Mouse (Mus musculus) frontal cortex, postnatal 36 days (tissue): ENCODE data around the gene Coa3.

ENCODE experiments used
- DNase-seq, 2 experiments: peaks; one replicate each; pipeline ENCODE4 v3.0.0; 2022; ENCODE audit warnings: low spot score in 2 of 2

Coa3 gene

DNA sequence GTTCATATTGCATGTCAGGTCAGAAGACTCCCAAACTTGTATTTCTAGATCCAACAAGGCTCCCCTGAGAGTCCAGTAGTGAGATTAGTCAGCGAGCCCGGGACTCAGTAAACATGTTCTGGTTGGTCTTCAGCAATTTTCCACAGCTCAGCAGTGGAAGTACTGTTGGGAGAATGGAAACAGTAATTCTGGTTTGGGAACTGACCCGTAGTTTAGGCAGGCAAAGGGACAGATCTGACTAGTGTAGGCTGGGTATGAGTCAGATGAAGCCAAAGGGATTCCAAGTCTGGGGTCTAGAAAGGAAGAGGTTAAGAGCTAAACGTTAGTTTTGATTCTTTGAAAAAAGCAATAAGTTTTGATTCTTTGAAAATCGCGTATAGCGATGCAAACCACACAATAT lies 26.0 kb downstream of the Coa3 start:
- DNase-seq, result no peak

DNA sequence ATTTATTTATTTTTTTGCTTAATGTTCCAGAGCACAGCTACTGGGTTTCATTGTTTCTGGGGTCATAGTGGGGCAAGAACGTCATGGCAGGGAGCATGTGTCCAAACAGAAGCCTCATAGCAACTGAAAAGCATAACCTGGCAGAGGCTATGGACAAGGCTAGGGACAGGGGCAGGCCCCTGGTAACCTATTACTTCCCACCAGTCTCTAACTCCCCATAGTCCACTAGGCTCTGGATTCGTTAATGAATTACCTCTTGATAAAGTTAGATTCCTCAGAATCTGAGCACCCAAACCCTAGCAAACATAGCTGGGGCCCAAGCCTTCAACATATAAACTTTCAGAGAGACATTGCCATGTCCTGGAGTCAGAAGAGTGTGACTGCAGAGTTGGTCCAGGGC lies 27.9 kb downstream of the Coa3 start:
- DNase-seq, result no peak

DNA sequence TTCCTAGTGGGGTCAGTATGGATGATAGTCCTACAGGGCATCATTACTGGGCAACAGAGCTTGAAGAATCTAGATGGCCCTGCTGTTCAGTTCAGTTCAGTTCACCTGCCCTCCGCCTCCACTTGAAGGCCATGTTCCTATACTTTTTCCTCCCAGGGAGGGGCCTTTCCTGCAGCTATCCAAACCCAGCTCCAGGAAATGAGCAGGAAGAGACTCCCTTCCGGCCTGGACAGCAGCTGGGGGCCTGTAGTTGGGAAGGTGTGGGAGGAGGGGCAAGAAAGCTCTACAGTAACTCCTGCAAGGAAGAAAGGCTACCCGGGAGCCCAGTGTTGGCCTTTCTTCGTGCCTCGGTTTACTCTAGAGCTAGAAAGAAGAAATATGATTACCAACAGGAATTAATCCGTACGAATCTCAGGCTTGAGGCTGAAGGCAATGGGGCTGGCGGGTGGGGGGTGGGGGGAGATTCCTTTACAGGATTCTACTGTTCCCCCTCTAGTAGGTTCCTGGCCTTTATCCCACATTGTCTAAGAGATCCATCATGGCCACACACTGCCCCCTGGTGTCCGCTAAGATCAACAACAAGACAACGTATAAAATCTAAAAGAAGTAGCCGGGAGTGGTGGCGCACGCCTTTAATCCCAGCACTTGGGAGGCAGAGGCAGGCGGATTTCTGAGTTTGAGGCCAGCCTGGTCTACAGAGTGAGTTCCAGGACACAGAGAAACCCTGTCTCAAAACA lies 30.5 kb downstream of the Coa3 start:
- peak; percentile 52 to 63 for DNase-seq

- no peak for DNase-seq
These were observed 31.3 kb downstream of the Coa3 start for GRCm38 (mm10) chr11:101247521-101248030.

DNA sequence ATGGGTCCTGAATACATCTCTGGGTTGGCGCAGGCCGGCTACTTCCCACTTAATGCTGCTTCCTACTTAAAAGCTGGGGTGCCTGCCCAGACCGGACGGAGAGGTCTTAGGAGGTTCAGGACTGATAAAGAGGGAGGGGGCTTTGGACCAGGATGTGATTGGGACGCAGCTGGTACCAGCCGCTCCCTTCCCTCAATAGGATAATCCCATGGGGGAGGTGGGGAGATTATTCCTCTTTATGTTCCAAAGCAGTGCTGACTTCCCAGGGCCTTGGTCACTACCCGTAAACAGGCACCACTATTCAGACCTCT lies 32.3 kb downstream of the Coa3 start:
- no peak for DNase-seq

- peak in 1 of 2 experiments; percentile 40 for DNase-seq
These were observed 32.8 kb downstream of the Coa3 start, which contains the start of gene Ramp2 for GRCm38 (mm10) chr11:101245855-101246701. TSS of gene Ramp2 (plus strand) at chr11:101246028.

DNA sequence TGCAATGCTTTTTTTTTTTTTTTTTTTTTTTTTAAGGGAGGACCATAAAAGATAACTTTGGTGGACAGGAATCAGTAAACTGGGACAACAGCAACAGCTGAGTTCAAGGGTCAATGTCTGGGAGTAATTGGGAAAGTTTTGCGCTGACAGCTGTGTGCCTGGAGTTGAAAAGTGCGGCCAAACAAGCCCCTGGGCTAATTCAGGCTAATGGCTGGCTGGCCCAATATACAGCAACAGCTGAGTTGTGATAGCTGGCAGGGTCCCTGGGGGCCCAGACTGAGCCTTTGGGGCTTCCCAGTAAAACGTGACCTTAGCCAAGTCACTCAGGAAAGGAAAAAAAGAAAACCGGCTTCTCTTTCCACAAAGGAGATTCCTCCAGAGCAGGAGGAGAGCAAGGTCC lies 33.8 kb downstream of the Coa3 start:
- no peak for DNase-seq

DNA sequence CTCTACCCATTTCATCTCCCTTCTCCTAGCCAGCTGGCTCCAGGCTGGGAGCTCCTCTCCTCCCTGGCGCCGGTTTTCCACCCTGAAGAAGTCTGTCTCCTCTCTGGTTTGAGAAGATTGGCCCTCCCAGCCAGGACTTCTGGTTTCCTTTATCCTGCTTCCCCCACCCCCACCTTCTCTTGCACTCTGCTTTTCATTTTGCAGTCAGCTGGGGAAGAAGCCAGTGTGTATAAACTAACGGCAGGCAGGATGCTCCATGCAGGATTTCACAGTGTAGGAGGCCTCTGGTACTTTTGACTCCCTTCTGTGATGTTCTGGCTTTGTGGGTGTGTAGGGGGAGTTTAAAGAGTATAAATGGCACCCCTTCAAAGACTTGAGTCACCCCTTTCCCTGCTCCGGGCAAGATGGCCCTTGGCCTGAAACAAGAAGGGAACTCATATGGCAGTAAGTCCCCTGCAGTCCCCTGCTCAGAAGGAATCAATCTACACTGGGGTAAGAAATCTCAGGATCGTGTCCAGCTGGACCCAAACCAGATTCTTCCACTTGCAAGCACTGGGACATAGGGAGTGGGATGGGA lies 40.8 kb downstream of the Coa3 start:
- DNase-seq, result peak; percentile 45 to 47

- DNase-seq, result no peak
These were observed 42.1 kb downstream of the Coa3 start for GRCm38 (mm10) chr11:101236782-101237181.

DNA sequence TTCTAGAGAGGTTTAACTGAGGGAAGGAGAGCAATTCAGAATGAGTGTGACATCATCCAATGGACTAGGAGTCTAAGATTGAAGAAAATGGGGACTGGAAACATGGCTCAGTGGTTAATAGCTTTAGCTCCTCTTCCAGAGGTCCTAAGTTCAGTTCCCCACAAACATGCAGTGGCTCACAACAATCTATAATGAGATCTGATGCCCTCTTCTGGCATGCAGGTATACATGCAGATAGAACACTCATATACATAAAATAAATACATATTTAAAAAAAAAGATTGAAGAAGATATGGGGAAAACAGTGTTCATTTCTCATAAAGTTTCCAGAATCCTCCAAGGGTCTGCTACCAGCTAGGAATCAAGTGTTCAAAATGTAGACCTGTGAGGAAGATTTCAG lies 43.5 kb downstream of the Coa3 start:
- DNase-seq, result no peak

DNA sequence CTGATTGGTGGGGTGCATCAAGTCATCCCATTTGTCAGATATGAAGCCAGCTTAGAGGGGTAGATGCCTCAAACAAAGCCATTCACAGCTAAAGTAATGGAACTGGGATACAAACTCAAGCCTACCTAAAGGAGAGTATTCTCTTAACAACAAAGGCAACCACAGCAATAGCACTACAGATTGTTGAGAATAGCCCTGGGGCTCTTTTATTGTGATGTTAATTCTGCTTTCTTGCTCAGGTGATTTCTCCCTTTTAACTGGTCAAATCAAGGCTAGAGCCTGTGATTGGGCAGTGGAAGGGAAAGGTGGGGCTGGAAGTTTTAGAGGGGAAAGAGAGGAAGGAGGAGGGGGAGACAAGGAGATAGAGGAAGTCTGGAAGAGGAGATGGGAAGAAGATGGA lies 44.8 kb downstream of the Coa3 start:
- DNase-seq, result no peak

DNA sequence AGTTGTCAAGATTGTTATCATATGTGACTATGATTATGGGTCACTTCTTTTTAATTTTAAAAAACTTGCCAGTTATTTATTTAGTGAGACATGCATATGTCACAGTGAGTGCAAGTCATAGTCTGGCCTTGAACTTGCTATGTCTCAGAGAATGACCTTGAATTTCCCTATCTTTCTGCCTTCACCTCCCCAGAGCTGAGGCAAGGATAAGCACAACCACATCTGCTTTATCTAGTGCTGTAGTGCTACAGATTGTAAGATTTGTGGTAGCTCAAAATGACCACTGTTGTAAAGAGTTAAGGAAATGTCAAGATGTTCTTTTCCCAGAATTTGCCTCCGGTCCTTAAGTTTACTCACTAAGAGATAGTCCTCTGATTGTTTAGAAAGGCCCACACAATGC lies 45.7 kb downstream of the Coa3 start:
- no peak for DNase-seq

- DNase-seq, result no peak
These were observed 46.7 kb downstream of the Coa3 start for GRCm38 (mm10) chr11:101232010-101232839.

DNA sequence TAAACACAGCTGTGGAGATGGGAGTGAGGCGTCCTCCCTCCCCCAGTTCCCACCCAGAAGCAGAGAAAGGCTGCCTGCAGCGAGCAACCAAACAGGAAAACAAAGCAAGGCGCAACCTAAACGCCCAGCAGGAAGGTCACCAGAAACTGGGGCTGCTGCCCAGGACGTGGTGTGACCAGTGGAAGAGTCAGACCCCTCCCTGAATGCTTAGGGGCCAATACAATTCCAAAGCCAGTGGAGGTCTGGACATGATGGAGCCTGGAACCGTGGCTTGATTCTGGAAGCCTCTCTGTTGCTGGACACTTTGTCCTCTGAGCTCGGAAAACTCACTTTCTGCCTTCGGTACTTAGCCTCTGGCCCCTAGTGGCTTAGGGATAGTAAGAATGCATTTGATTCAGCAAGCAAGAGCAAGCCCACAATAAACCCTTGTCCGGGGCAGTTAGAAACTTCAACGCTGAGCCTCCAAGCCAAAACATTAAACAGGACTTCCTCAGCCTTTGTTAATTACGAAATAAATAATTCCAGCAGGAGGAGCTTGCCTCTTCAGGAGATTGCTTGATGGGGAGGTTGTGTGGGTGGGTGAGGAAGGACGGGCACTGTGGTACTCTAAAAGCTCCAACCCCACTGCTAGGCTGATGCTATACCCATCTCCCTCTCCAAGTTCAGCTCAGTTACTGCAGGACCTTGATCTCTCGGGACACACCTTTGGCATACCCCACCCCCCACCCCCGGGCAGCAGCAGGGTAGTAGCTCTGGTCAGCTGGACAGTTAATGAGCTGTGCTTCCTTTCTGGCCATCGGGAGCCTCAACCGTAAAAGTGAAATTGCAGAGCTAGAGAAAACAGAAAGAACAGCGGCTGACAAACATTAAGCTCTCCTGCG lies 47.7 kb downstream of the Coa3 start:
- no peak for DNase-seq

DNA sequence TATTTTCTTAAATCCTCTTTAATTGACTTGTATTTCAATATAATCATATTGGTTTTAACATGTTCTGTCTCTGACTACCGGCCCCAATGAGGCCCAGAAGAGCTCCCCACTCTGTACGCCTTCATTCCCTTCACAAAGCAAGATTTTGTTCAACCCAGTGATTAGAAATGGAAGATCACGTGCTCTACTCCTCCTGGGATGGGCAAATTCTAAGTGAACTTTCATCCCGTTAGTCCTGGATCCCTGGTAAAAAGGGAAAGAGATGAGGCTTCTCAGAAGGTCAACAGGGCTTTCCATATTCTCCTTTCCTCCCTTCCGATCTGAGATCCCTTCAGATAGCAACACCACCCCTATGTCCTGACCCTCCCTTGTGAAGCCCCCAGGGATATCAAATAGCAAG lies 48.4 kb downstream of the Coa3 start:
- no peak for DNase-seq

DNA sequence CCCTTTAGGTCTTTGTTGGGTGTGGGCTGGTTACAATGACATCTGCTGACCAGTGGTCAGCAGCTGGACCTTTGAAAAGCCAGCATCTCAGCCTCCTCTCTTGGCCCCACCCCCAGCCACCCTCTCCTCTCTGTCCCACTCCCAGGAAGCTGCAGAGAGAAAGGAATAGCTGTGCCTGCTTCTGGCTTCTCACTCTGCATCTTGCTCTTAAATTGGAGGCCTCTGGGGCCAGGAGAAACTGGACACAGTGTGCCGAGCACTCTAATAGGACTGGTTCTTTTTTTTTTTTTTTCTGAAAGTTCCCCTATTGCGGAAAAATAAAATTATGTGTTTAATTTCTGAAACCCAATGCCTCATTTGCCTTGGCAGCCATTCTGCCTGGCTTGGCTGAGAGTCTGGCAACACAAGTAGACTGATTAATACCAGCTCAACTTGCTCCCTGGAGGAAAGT lies 48.8 kb downstream of the Coa3 start:
- DNase-seq, result no peak

GRCm38 (mm10) chr11:101229361-101229900 lies 49.5 kb downstream of the Coa3 start:
- no peak for DNase-seq
